Comparison of ENCODE assay signal across 18 mouse cellular contexts in the genomic region with DNA sequence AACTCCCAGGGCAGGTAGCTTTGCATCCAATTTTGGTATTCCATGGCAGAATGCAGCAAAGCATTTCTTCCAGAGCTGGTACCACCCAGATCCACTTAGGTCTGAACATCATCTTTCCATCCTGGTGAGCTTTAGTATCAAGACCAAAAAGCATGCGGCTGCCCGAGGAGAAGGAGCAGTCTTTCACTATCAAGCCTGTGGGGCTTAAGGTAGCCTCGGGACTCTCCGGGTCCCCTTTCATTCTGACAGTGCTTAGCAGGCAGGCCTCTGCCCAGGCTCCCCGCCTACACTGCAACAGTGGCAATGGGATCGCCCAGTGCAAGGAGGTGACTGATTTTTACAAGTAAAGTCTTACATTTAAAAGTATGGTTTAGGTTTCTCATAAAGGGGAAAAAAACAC. TPM values are rescaled to one million over a fixed set of nuclear protein-coding genes. Genes with fewer than 3 reads are reported as not detected.
"Had no signal": no experiment of that assay in that cellular context is flagged by ENCODE, and none has a peak within 500 bp of the region (broad histone marks: within the 10 kb centered on the region; RNA-seq: fewer than 3 reads in every experiment).

No protein-coding gene starts in this region.

- DNase-seq: retina, postnatal 1 day; right cerebral cortex, adult 18-20 months; right cerebral cortex, postnatal 14 days; right cerebral cortex, postnatal 25 days; right cerebral cortex, postnatal 4 days; spleen, adult 18-20 months; thymus, adult 18-20 months; thymus, adult 2 months; thymus, postnatal 14 days; thymus, postnatal 25 days; thymus, postnatal 36 days; thymus, postnatal 4 days had no signal

- H3K9ac ChIP-seq: neural tube, embryonic 15.5 days; stomach, embryonic 15.5 days had no signal

- H3K4me3 ChIP-seq: neural tube, embryonic 15.5 days; stomach, embryonic 15.5 days had no signal

- H3K9me3 ChIP-seq: neural tube, embryonic 15.5 days; stomach, embryonic 15.5 days had no signal

- H3K27me3 ChIP-seq: neural tube, embryonic 15.5 days; stomach, embryonic 15.5 days had no signal

- H3K27ac ChIP-seq: neural tube, embryonic 15.5 days; stomach, embryonic 15.5 days; stomach, postnatal 0 days had no signal

- H3K4me1 ChIP-seq: stomach, embryonic 15.5 days had no signal

- H3K4me2 ChIP-seq: neural tube, embryonic 15.5 days; stomach, embryonic 15.5 days had no signal

RNA-seq across cellular contexts. Expression of gene Mogat1, which starts 58.2 kb away (rescaled TPM):
- total RNA-seq: neutrophil, adult 5-6 weeks had no signal
- polyA plus RNA-seq: stomach, embryonic 14.5 days had no signal

RNA-seq across cellular contexts. Expression of gene BC035947, which starts 59.4 kb away (rescaled TPM):
- total RNA-seq: neutrophil, adult 5-6 weeks had no signal
- polyA plus RNA-seq: thymus, adult 2 months; thymus, postnatal 0 days had no signal
